Mouse (Mus musculus): ENCODE data around the gene Gm49321.

Gm49321 gene

GRCm38 (mm10) chr12:73949318-73950058 lies 12.0 kb downstream of the Gm49321 start:
- DNase-seq, result peak; percentile 71

- peak; percentile 31 for DNase-seq
Measured at GRCm38 (mm10) chr12:73952879-73953278, 15.4 kb downstream of the Gm49321 start.

GRCm38 (mm10) chr12:73953420-73954186 lies 16.1 kb downstream of the Gm49321 start:
- DNase-seq, result no peak

- DNase-seq, result no peak
Measured at GRCm38 (mm10) chr12:73954785-73955184, 17.3 kb downstream of the Gm49321 start.

GRCm38 (mm10) chr12:73957676-73958075 lies 20.2 kb downstream of the Gm49321 start:
- DNase-seq, result no peak

GRCm38 (mm10) chr12:73958830-73959229 lies 21.4 kb downstream of the Gm49321 start:
- no peak for DNase-seq

GRCm38 (mm10) chr12:73964291-73965281 lies 27.1 kb downstream of the Gm49321 start, which contains the start of gene Snapc1:
Gene Snapc1 (plus strand): TSS chr12:73964481.
- peak; percentile 97 for DNase-seq

GRCm38 (mm10) chr12:73969142-73969541 lies 31.7 kb downstream of the Gm49321 start:
- no peak for DNase-seq

GRCm38 (mm10) chr12:73974584-73974983 lies 37.1 kb downstream of the Gm49321 start:
- DNase-seq, result no peak

- DNase-seq, result no peak
Measured at GRCm38 (mm10) chr12:73978144-73978543, 40.7 kb downstream of the Gm49321 start.

GRCm38 (mm10) chr12:73979667-73980066 lies 42.2 kb downstream of the Gm49321 start:
- DNase-seq, result no peak

- DNase-seq, result peak; percentile 72
Measured at GRCm38 (mm10) chr12:73982533-73982932, 45.1 kb downstream of the Gm49321 start.

- DNase-seq, result no peak
Measured at GRCm38 (mm10) chr12:73986299-73986698, 48.8 kb downstream of the Gm49321 start.

GRCm38 (mm10) chr12:73988393-73989008 lies 51.0 kb downstream of the Gm49321 start:
- no peak for DNase-seq

- DNase-seq, result no peak
Measured at GRCm38 (mm10) chr12:73989594-73989993, 52.1 kb downstream of the Gm49321 start.

- no peak for DNase-seq
Measured at GRCm38 (mm10) chr12:73996906-73997296, 59.4 kb downstream of the Gm49321 start.

- peak; percentile 75 for DNase-seq
Measured at GRCm38 (mm10) chr12:73997297-73998127, 60.1 kb downstream of the Gm49321 start, which contains the start of gene Syt16. Gene Syt16 (plus strand): TSS chr12:73997661.

GRCm38 (mm10) chr12:73998128-73998456 lies 60.6 kb downstream of the Gm49321 start:
- peak; percentile 41 for DNase-seq

GRCm38 (mm10) chr12:74002449-74002848 lies 65.0 kb downstream of the Gm49321 start:
- DNase-seq, result no peak

- DNase-seq, result peak; percentile 64
Measured at GRCm38 (mm10) chr12:74009448-74009911, 72.0 kb downstream of the Gm49321 start.

GRCm38 (mm10) chr12:74013739-74014138 lies 76.3 kb downstream of the Gm49321 start:
- peak; percentile 84 for DNase-seq
